Mouse (Mus musculus) heart, embryonic 11.5 days (tissue): ENCODE measurements at regions not wholly inside any gene's neighbourhood (a gene's known extent, or its start where the extent isn't known, plus 50 kb on each side); places are given as distances from the start of the nearest gene placed in this dataset.

Experiments used
- ATAC-seq: fragments of 200-750 bp; cut with Nextera tagmentation; replicated peaks from 2 replicates; pipeline ENCODE4 v1.8.0; 2017; ENCODE audit warnings: moderate library complexity; ENCODE audit not compliant: insufficient number of reproducible peaks, low FRiP score, low TSS enrichment
- H3K27ac ChIP-seq: fragments of 300-500 bp; sonication (generic); 2 replicates; pipeline ENCODE4 v1.5.1; 2014; ENCODE audit warnings: mild to moderate bottlenecking, low read depth, low read length
- H3K27me3 ChIP-seq: fragments of 300-500 bp; sonication (generic); 2 replicates; pipeline ENCODE4 v1.6.1; 2014; ENCODE audit warnings: mild to moderate bottlenecking, low read length, mixed read lengths; ENCODE audit not compliant: control insufficient read depth, insufficient read depth
- H3K36me3 ChIP-seq: fragments of 300-500 bp; sonication (generic); 2 replicates; pipeline ENCODE4 v1.6.1; 2014; ENCODE audit warnings: mild to moderate bottlenecking, low read length, moderate library complexity, mixed read lengths; ENCODE audit not compliant: control insufficient read depth, insufficient read depth
- H3K4me1 ChIP-seq: fragments of 300-500 bp; sonication (generic); 2 replicates; pipeline ENCODE4 v1.6.1; 2014; ENCODE audit warnings: low read length; ENCODE audit not compliant: control insufficient read depth, insufficient read depth
- H3K4me2 ChIP-seq: fragments of 300-500 bp; sonication (generic); 2 replicates; pipeline ENCODE4 v1.6.1; 2014; ENCODE audit warnings: mild to moderate bottlenecking, moderate library complexity
- H3K4me3 ChIP-seq: fragments of 300-500 bp; sonication (generic); 2 replicates; pipeline ENCODE4 v1.5.1; 2014; ENCODE audit warnings: low read depth, low read length
- H3K9ac ChIP-seq: fragments of 300-500 bp; sonication (generic); 2 replicates; pipeline ENCODE4 v1.6.1; 2014; ENCODE audit warnings: mild to moderate bottlenecking, low read depth, low read length, moderate library complexity
- H3K9me3 ChIP-seq: fragments of 300-500 bp; sonication (generic); replicated peaks from 2 replicates; pipeline ENCODE4 v1.6.1; 2016; ENCODE audit warnings: low read length; ENCODE audit not compliant: control insufficient read depth
- WGBS: fragments of 180-500 bp; shearing (Covaris S2); extraction: QIAGEN DNeasy Blood & Tissue Kit; methylation state at CpG from one replicate; pipeline ENCODE4 v1.1.7; 2014; ENCODE audit not compliant: insufficient replicate concordance; 5-methylcytosine and 5-hydroxymethylcytosine counted together

GRCm38 (mm10) chr2:137729207-137729606 lies 527.2 kb upstream of the Btbd3 start:
- Histone ChIP-seq H3K4me3 (no peak overlapping the region), H3K9me3 (no peaks in the 10 kb centered on the region), H3K36me3 (no peaks in the 10 kb centered on the region), H3K4me2 (no peak overlapping the region), H3K9ac (no peak overlapping the region), H3K4me1 (no peaks in the 10 kb centered on the region), H3K27ac (no peak overlapping the region), H3K27me3 (no peaks in the 10 kb centered on the region)
- 20% methylated on average over 4 of the region's 4 CpGs for WGBS
- ATAC-seq, result no peak

- Histone ChIP-seq H3K27ac (no peak overlapping the region), H3K9me3 (no peaks in the 10 kb centered on the region), H3K9ac (no peak overlapping the region), H3K36me3 (no peaks in the 10 kb centered on the region), H3K4me1 (no peaks in the 10 kb centered on the region), H3K27me3 (no peaks in the 10 kb centered on the region), H3K4me2 (no peak overlapping the region), H3K4me3 (no peak overlapping the region)
- no peak for ATAC-seq
- 83% methylated on average over 1 of the region's 1 CpGs for WGBS
These were observed 532.7 kb upstream of the Btbd3 start for GRCm38 (mm10) chr2:137723651-137724050.

- 41% methylated on average over 7 of the region's 7 CpGs for WGBS
- Histone ChIP-seq H3K4me1 (no peaks in the 10 kb centered on the region), H3K9ac (no peak overlapping the region), H3K4me3 (no peak overlapping the region), H3K9me3 (no peaks in the 10 kb centered on the region), H3K27ac (no peak overlapping the region), H3K27me3 (no peaks in the 10 kb centered on the region), H3K36me3 (no peaks in the 10 kb centered on the region), H3K4me2 (no peak overlapping the region)
- no peak for ATAC-seq
These were observed 534.5 kb upstream of the Btbd3 start for GRCm38 (mm10) chr2:137721767-137722424.

GRCm38 (mm10) chr2:137715891-137716290 lies 540.5 kb upstream of the Btbd3 start:
- no peak overlapping the region for H3K27ac ChIP-seq
- H3K4me3 ChIP-seq, result no peak overlapping the region
- ATAC-seq, result no peak
- WGBS, result 78% methylated on average over 2 of the region's 2 CpGs
- no peaks in the 10 kb centered on the region for H3K9me3 ChIP-seq
- H3K9ac ChIP-seq, result no peak overlapping the region
- H3K4me2 ChIP-seq, result no peak overlapping the region
- H3K4me1 ChIP-seq, result no peaks in the 10 kb centered on the region
- H3K27me3 ChIP-seq, result no peaks in the 10 kb centered on the region
- H3K36me3 ChIP-seq, result no peaks in the 10 kb centered on the region

GRCm38 (mm10) chr2:137706528-137706988 lies 549.8 kb upstream of the Btbd3 start:
- Histone ChIP-seq H3K27ac (no peak overlapping the region), H3K4me2 (peak overlapping the region; percentile 40), H3K36me3 (no peaks in the 10 kb centered on the region), H3K9ac (no peak overlapping the region), H3K4me3 (no peak overlapping the region), H3K27me3 (no peaks in the 10 kb centered on the region), H3K4me1 (no peaks in the 10 kb centered on the region; the same call in 1 of the 2 replicates), H3K9me3 (no peaks in the 10 kb centered on the region)
- 6% methylated on average over 4 of the region's 4 CpGs for WGBS
- ATAC-seq, result no peak

GRCm38 (mm10) chr2:137705724-137706422 lies 550.5 kb upstream of the Btbd3 start:
- H3K27me3 ChIP-seq, result no peaks in the 10 kb centered on the region
- H3K4me2 ChIP-seq, result peak overlapping the region; percentile 40
- no peak for ATAC-seq
- WGBS, result 43% methylated on average over 14 of the region's 14 CpGs
- no peak overlapping the region for H3K4me3 ChIP-seq
- H3K9ac ChIP-seq, result no peak overlapping the region
- H3K4me1 ChIP-seq, result no peaks in the 10 kb centered on the region; the same call in 1 of the 2 replicates
- no peak overlapping the region for H3K27ac ChIP-seq
- no peaks in the 10 kb centered on the region for H3K9me3 ChIP-seq
- no peaks in the 10 kb centered on the region for H3K36me3 ChIP-seq

- Histone ChIP-seq H3K4me2 (no peak overlapping the region), H3K4me3 (no peak overlapping the region), H3K4me1 (no peaks in the 10 kb centered on the region; the same call in 1 of the 2 replicates), H3K9me3 (no peaks in the 10 kb centered on the region), H3K36me3 (no peaks in the 10 kb centered on the region), H3K9ac (no peak overlapping the region), H3K27me3 (no peaks in the 10 kb centered on the region), H3K27ac (no peak overlapping the region)
- no peak for ATAC-seq
- 45% methylated on average over 12 of the region's 12 CpGs for WGBS
These were observed 551.2 kb upstream of the Btbd3 start for GRCm38 (mm10) chr2:137704948-137705723.

GRCm38 (mm10) chr2:137704565-137704947 lies 551.8 kb upstream of the Btbd3 start:
- no peaks in the 10 kb centered on the region for H3K36me3 ChIP-seq
- H3K4me3 ChIP-seq, result no peak overlapping the region
- no peak overlapping the region for H3K27ac ChIP-seq
- no peaks in the 10 kb centered on the region for H3K27me3 ChIP-seq
- 61% methylated on average over 6 of the region's 6 CpGs for WGBS
- no peaks in the 10 kb centered on the region for H3K9me3 ChIP-seq
- ATAC-seq, result no peak
- H3K4me2 ChIP-seq, result no peak overlapping the region
- H3K9ac ChIP-seq, result no peak overlapping the region
- no peaks in the 10 kb centered on the region; the same call in 1 of the 2 replicates for H3K4me1 ChIP-seq
